Mouse (Mus musculus) urinary bladder, postnatal 25 days (tissue): ENCODE measurements around the gene Spo11.

Source experiments
- DNase-seq: peaks from one replicate; pipeline ENCODE4 v3.0.0; 2022; ENCODE audit warnings: low spot score

The Spo11 gene

GRCm38 (mm10) chr2:172977409-172978130, at the start of gene Spo11:
Gene Spo11, plus strand, starts transcription at chr2:172977700.
- no peak for DNase-seq

DNA sequence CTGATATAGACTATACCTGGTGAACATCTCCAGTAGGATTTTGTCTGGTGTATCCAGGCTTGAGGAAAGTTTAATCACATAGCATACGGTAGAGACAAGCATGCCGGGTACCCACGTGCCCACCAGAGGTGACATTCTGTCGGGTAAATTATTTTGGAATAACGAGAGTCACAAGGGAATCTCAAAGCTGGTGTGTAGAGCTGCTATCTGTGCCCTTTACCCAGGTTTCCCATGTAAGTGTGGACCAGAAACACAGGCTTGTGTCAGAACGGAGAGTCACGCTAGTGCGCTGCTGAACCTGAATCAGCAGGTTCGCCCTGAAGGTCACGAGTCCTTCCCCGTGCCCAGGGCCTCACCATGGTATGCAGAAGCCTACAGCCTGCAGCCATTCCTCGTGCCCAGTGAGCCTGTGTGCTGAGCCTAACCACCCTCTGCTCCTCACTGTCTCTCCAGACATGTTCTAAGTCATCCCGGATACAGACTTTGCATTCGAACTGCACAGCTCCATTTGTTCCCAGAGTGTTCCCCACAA, 47.5 kb upstream of the Spo11 start:
- DNase-seq, result no peak

DNA sequence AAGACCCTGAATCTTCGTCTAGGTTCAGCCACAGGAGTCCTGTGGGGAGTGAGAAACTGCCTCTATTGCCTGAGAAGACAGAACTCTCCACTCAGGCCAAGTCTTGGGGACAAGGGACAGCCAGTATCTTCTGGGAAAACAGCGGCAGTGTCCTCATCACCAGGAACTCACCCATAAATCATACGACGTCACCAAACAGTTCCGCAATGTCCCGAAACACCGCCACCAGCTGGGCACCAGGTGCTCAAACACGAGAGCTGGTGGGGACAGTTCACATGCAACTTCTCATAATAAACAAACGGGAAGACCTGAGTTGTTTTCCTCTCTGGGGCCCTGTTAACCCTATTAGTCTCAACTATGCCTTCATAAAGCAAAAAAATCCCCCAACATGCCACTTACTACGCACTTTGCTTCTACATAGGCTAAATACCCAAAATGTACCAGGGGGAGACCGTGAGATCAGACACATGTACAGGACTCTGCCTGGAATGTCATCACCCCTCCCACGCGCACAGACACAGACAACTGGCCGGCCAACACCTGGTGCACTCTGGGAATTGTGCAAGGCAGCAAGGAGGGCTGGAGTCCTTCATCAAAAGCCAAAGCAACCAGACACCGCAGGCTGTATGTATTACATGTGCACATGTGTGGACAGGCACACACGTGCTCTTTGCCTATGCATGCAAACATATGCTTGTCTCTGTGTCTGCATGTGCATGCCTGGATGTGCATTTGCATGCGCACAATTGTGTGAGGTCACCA, 46.2 kb upstream of the Spo11 start:
- no peak for DNase-seq

DNA sequence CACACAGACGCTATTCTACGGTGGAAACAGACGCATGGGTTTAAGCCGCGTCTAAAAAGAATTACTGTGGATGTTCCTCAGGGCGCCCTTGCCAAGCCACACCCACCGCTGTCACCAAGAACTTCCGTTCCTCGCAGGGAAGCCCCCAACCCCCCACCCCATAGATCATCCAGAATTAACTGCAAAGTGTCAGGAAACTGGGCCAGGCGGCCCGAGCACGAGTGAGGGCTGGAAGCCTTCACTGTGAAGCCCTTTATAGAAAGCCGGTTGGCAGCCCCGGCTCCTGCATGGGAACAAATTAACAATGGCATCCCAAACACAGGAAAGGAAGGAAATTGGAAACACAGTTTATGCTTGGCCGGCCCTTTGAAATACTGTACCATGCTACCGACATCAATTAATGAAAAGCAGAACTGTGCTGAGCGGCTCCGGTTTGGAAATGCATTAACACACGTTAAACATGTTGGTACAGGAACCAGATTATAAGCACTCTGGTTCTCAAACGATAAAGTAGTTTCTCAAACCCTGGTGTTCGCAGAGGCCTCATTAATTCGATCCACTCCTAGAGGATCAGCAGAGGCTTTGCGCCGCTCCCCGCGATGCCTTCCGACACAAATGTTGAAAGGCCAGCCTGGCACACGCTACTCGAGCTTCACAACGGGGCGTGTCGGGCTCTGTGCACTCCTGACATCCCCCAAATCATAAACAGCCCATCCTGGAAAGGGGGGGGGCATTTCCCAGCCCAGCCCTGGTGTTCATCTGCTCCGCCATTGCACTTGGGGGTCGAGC, 43.7 kb upstream of the Spo11 start:
- DNase-seq, result no peak

DNA sequence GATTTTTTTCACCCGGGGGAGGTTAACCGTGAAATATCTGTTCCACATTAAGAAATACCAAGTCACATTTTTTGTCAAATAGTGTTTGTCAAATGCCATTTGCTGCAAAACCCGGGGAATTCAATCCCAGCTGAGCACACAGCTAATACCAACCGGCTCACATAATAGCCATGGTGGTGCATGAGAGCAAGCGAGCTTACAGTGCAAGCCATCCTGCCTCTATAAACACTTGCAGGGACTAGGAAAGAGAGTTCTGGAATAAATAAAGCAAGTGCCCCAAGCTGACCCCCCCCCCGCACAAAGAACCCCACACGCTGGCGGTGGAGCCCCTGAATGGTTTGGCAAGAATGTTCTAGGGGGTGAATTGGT, 43.1 kb upstream of the Spo11 start:
- no peak for DNase-seq

DNA sequence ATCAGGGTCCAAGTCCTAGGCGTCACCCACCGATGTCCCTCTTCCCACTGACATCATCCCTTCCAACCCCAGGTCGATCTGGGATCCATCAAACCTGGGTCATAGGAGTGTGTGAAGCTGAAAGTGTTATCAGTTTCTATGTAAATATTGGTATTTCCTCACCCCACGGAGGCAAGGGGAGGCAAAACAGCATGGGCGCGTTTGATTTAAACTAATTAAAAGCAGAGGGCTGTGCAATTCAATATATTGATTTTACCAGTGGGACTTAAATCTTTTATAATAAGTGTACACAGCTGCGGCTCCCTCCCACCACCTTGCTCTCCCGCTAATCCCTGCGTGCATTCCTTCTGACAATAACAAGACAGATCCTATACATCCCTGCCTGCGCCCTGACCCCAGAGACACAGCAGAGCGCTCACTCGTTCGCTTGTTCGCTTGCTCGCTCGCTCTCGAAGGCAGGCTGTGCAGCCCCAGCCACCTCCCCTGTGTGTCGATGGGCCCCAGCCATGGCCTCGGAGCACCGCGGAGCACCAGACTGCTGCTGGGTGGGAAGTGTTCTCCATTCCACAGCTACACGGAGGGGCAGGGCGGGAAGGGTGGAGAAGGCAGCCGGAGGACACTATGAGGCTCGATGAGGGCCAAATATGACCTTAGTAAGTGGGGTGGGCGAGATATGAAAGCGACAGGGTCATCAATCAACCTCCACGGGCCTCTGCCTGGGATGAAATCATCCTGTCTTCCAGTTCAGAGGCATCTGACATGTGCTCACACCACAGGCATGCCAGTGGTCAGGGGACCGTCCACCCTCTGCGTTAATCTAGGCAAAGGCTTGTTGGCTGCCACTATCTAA, 42.4 kb upstream of the Spo11 start:
- no peak for DNase-seq

DNA sequence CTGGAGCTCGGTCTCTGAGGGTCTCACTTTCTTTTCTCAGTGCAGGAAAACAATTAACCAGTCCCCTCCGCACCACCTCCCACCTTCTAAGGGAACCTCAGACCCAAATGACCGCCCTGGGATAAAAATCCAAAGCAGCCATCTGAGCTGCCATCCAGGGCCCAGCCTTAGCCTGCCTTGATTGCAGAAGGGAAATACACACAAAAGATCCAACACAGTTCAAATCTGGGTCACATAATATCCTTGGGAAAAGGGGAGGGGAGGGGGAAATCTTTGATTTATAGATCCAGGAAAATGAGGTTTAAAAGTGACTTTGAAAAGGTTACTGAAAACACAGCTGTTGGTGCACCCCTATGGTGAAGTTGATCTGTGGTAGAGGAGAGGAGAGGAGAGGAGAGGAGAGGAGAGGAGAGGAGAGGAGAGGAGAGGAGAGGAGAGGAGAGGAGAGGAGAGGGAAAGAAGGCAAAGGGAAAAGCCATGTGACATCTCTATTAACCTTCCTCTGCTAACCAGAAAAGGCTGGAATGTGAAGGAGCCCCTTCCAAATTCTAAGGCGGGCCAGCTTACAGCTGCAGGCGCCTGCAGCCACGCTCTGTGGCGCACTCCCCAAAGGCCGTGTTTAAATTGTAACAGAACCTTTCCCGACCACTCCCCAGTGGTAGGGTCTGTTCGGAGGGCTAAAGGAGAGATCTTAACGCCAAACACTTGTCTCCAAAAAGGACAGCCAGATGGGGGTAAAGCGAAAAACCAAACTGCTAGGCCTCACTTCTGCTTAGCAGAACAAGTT, 41.5 kb upstream of the Spo11 start:
- DNase-seq, result no peak

DNA sequence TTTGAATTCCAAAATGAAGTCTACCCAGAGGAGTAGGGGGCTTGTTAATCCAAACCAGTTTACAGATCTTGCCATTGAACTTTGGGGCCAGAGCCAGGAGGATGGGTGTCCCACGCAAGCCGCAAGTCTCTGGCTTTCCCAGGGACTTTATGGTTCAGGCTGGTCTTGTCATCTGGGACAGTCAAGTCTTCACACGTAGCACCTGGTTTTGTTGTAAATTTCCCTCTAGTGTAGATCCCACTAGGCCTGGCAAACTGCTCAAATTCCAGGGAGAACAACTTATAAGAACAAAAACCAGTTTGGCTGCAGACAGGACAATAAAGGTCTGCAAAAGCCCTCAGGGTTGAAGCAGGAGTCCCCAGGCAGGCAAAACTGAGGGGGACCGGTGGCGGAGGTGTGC, 40.7 kb upstream of the Spo11 start:
- DNase-seq, result no peak

- no peak for DNase-seq
Observed at GRCm38 (mm10) chr2:172937326-172938190, 39.9 kb upstream of the Spo11 start.

- DNase-seq, result peak; percentile 38
Observed at GRCm38 (mm10) chr2:172938761-172939638, 38.5 kb upstream of the Spo11 start.

- DNase-seq, result no peak
Observed at GRCm38 (mm10) chr2:172939639-172940002, 37.9 kb upstream of the Spo11 start.

DNA sequence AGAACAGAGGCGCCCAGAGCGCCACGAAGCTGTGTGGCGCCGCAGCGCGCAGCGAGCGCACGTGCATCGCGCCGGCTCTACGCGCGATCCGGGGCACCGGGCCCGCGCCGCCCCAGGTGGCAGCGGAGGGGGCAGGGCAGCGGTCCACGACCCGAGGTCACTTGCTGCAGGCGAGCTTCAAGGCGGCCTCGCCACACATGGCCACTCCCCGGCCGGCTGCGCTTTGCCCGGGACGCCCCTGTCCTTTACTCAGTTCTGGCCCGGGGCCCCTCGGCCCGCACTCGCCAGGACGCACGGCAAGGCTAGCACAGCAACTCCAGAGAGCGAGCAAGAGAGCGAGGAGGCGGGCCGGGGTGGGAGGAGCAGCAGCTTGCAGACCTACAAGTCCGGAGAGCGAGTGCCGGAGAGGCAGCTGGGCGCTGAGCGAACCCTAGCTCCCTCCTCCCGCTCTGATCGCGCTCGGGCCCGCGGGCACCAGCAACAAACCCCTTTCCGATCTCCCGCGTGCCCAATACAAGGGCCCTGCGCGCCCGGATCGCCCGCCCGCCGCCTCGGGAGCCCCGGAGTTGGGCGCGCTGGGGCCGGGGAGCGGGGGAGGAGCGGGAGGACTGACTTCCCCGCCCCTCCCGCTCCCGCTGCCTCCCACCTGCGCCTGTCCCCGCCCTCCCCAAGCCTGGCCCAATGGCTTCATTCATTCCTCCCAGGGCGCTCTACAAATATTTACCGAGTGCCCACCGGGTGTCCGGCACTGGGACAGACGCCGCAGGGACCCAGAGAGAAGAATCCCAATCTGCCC, 37.3 kb upstream of the Spo11 start, which contains the start of gene Bmp7:
Gene Bmp7, minus strand, starts transcription at position 319 of the 796 bp plus-strand sequence.
- peak; percentile 63 for DNase-seq

- no peak for DNase-seq
Observed at GRCm38 (mm10) chr2:172940799-172941163, 36.7 kb upstream of the Spo11 start.

DNA sequence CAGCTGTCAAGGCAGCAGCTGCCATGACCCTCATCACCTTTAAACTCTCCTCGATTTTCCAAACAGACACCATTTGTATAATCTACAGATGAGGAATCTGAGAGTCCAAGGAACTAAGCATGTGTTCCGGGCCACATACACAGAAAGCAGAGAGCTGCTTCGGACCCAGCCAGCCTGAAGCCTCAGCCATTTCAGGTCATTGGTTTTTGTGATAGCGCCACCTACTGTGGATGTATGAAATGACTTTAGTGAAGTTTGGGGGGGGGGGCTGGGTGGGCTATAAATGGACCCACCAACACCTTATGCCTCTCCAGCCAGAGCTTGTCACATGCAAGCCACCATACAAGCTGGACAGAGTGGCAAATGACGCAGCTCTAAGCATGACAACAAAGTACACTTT, 28.4 kb upstream of the Spo11 start:
- no peak for DNase-seq

GRCm38 (mm10) chr2:172950119-172950676, 27.3 kb upstream of the Spo11 start:
- DNase-seq, result no peak

- DNase-seq, result no peak
Observed at GRCm38 (mm10) chr2:172950722-172951121, 26.8 kb upstream of the Spo11 start.

DNA sequence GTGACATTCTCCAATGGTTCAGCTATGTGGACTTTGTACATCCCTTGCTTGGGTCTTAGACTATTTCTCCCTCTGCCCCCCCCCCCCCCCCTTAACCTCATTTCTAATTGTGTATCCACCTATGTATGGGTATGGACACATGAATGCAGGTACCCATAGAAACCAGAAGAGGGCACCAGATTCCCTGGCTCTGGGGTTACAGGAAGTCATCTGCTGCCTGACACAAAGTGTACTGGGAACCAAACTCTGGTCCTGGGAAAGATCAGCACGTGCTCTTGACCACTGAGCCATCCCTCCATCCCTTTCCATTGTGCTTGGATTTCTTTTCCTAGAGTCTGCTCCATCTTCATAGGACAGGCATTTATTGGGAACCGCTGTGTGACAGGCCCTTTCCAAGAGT, 25.5 kb upstream of the Spo11 start:
- DNase-seq, result no peak

DNA sequence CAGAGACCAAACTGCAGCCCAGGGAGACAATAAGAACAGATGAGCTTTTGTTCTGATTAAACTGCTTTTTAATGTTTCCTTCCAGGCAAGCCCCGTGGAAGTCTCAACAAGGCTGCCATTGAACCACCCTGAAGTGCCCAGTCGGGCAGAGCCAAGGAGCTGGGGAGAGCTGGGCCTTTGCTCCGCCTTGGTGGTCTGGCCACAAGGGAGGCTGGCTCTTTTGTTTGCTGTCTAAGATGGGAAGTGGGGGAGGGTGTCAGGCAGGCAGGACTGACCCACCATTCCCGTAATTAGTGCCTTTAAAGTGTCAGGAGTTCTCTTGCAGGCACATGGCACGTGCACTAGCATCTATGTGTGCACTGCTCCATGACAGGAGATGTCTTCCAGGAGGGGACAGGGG, 18.9 kb upstream of the Spo11 start:
- no peak for DNase-seq
